Mouse (Mus musculus): ENCODE measurements at regions not wholly inside any gene's neighbourhood (a gene's known extent, or its start where the extent isn't known, plus 50 kb on each side); places are given as distances from the start of the nearest gene placed in this dataset.

GRCm38 (mm10) chr5:72240271-72240670 lies 72.3 kb upstream of the Commd8 start:
- TF ChIP-seq CTCF (IDR thresholded peaks at IDR 0.05; ENCODE audit: low read depth) (no peak), EP300 (optimal IDR thresholded peaks at IDR 0.05) (no peak)
